Mouse (Mus musculus): ENCODE measurements around the gene Ets2. TPM values are rescaled to one million over a fixed set of nuclear protein-coding genes. Genes with fewer than 3 reads are reported as not detected.

Gene Ets2
- total and polyA plus RNA-seq, 3 experiments, result 47.2 to 70.6 (median 50.3) TPM

GRCm38 (mm10) chr16:95682431-95682892 lies 19.4 kb upstream of the Ets2 start:
- Histone ChIP-seq H3K27me3 (ENCODE audit: control insufficient read depth, insufficient read depth, low read length) (no peaks in the 10 kb centered on the region), H3K27ac (no peak overlapping the region), H3K79me2 (replicated peaks; ENCODE audit: control insufficient read depth, insufficient read depth, low read length) (no peaks in the 10 kb centered on the region), H3K4me1 (ENCODE audit: control insufficient read depth, insufficient read depth, low read length) (peaks cover 2% of the 10 kb centered on the region; the same call in 1 of the 2 replicates), H3K9ac (ENCODE audit: low read depth, low read length) (no peak overlapping the region), H3K36me3 (ENCODE audit: control insufficient read depth, insufficient read depth, low read length) (no peaks in the 10 kb centered on the region), H3K4me3 (no peak overlapping the region)
- TF ChIP-seq POLR2A (IDR thresholded peaks at IDR 0.05; ENCODE audit: insufficient read depth, low read depth, low read length), result no peak
- TF ChIP-seq EP300 (IDR thresholded peaks at IDR 0.05; ENCODE audit: insufficient read depth, low read depth, low read length), result 0 out of 2 replicates have a peak, but pooled peaks have one; percentile 32
- TF ChIP-seq CTCF (IDR thresholded peaks at IDR 0.05), result no peak
- intact Hi-C loops (cut with DNase I), result no loop called here
- DNase-seq, result peak in 1 of 2 experiments; percentile 29
- 70% methylated on average over 6 of the region's 6 CpGs for WGBS

GRCm38 (mm10) chr16:95685807-95686206 lies 16.1 kb upstream of the Ets2 start:
- Histone ChIP-seq H3K4me3 (no peak overlapping the region), H3K4me1 (ENCODE audit: control insufficient read depth, insufficient read depth, low read length) (peaks cover 2% of the 10 kb centered on the region; the same call in 1 of the 2 replicates), H3K36me3 (ENCODE audit: control insufficient read depth, insufficient read depth, low read length) (no peaks in the 10 kb centered on the region), H3K79me2 (replicated peaks; ENCODE audit: control insufficient read depth, insufficient read depth, low read length) (no peaks in the 10 kb centered on the region), H3K9ac (ENCODE audit: low read depth, low read length) (no peak overlapping the region), H3K27ac (no peak overlapping the region), H3K27me3 (ENCODE audit: control insufficient read depth, insufficient read depth, low read length) (no peaks in the 10 kb centered on the region)
- no peak for DNase-seq
- intact Hi-C loops (cut with DNase I), result no loop called here
- TF ChIP-seq CTCF (IDR thresholded peaks at IDR 0.05) (no peak), POLR2A (IDR thresholded peaks at IDR 0.05; ENCODE audit: insufficient read depth, low read depth, low read length) (no peak), EP300 (IDR thresholded peaks at IDR 0.05; ENCODE audit: insufficient read depth, low read depth, low read length) (no peak)
- 60% methylated on average over 2 of the region's 2 CpGs for WGBS

- Histone ChIP-seq H3K9ac (ENCODE audit: low read depth, low read length) (no peak overlapping the region), H3K27ac (no peak overlapping the region), H3K4me3 (no peak overlapping the region), H3K27me3 (ENCODE audit: control insufficient read depth, insufficient read depth, low read length) (no peaks in the 10 kb centered on the region), H3K4me1 (ENCODE audit: control insufficient read depth, insufficient read depth, low read length) (peaks cover 2% of the 10 kb centered on the region; the same call in 1 of the 2 replicates), H3K36me3 (ENCODE audit: control insufficient read depth, insufficient read depth, low read length) (no peaks in the 10 kb centered on the region), H3K79me2 (replicated peaks; ENCODE audit: control insufficient read depth, insufficient read depth, low read length) (no peaks in the 10 kb centered on the region)
- intact Hi-C loops (cut with DNase I), result no loop called here
- TF ChIP-seq CTCF (IDR thresholded peaks at IDR 0.05), result no peak
- TF ChIP-seq POLR2A (IDR thresholded peaks at IDR 0.05; ENCODE audit: insufficient read depth, low read depth, low read length), result no peak
- WGBS, result 85% methylated on average over 6 of the region's 6 CpGs
- no peak for DNase-seq
These were observed 15.6 kb upstream of the Ets2 start for GRCm38 (mm10) chr16:95686246-95686645.

- WGBS, result 85% methylated on average over 8 of the region's 8 CpGs
- intact Hi-C loops (cut with DNase I), result no loop called here
- no peaks in the 10 kb centered on the region for H3K27me3 ChIP-seq (ENCODE audit: control insufficient read depth, insufficient read depth, low read length)
These were observed 15.0 kb upstream of the Ets2 start for GRCm38 (mm10) chr16:95686901-95687300.

GRCm38 (mm10) chr16:95688010-95688409 lies 13.9 kb upstream of the Ets2 start:
- Histone ChIP-seq H3K27ac (no peak overlapping the region), H3K36me3 (ENCODE audit: control insufficient read depth, insufficient read depth, low read length) (no peaks in the 10 kb centered on the region), H3K79me2 (replicated peaks; ENCODE audit: control insufficient read depth, insufficient read depth, low read length) (no peaks in the 10 kb centered on the region), H3K9ac (ENCODE audit: low read depth, low read length) (no peak overlapping the region), H3K27me3 (ENCODE audit: control insufficient read depth, insufficient read depth, low read length) (no peaks in the 10 kb centered on the region), H3K4me3 (no peak overlapping the region), H3K4me1 (ENCODE audit: control insufficient read depth, insufficient read depth, low read length) (peaks cover 2% of the 10 kb centered on the region; the same call in 1 of the 2 replicates)
- intact Hi-C loops (cut with DNase I), result no loop called here
- TF ChIP-seq EP300 (IDR thresholded peaks at IDR 0.05; ENCODE audit: insufficient read depth, low read depth, low read length) (no peak), CTCF (IDR thresholded peaks at IDR 0.05) (0 out of 2 replicates have a peak, but pooled peaks have one; percentile 3), POLR2A (IDR thresholded peaks at IDR 0.05; ENCODE audit: insufficient read depth, low read depth, low read length) (no peak)
- DNase-seq, result no peak
- WGBS, result 85% methylated on average over 4 of the region's 4 CpGs

More at GRCm38 (mm10) chr16:95686901-95687300, 15.0 kb upstream of the Ets2 start:
- H3K4me3 ChIP-seq, result no peak overlapping the region
- H3K36me3 ChIP-seq (ENCODE audit: control insufficient read depth, insufficient read depth, low read length), result no peaks in the 10 kb centered on the region
- H3K4me1 ChIP-seq (ENCODE audit: control insufficient read depth, insufficient read depth, low read length), result peaks cover 2% of the 10 kb centered on the region; the same call in 1 of the 2 replicates
- H3K9ac ChIP-seq (ENCODE audit: low read depth, low read length), result no peak overlapping the region
- no peaks in the 10 kb centered on the region for H3K79me2 ChIP-seq (replicated peaks; ENCODE audit: control insufficient read depth, insufficient read depth, low read length)
- no peak overlapping the region for H3K27ac ChIP-seq
- DNase-seq, result no peak
- TF ChIP-seq CTCF (IDR thresholded peaks at IDR 0.05), result no peak
- no peak for TF ChIP-seq EP300 (IDR thresholded peaks at IDR 0.05; ENCODE audit: insufficient read depth, low read depth, low read length)
- no peak for TF ChIP-seq POLR2A (IDR thresholded peaks at IDR 0.05; ENCODE audit: insufficient read depth, low read depth, low read length)

- Histone ChIP-seq H3K27me3 (ENCODE audit: control insufficient read depth, insufficient read depth, low read length) (no peaks in the 10 kb centered on the region), H3K79me2 (replicated peaks; ENCODE audit: control insufficient read depth, insufficient read depth, low read length) (no peaks in the 10 kb centered on the region), H3K4me3 (no peak overlapping the region), H3K9ac (ENCODE audit: low read depth, low read length) (no peak overlapping the region), H3K36me3 (ENCODE audit: control insufficient read depth, insufficient read depth, low read length) (no peaks in the 10 kb centered on the region), H3K27ac (no peak overlapping the region), H3K4me1 (ENCODE audit: control insufficient read depth, insufficient read depth, low read length) (peaks cover 3% of the 10 kb centered on the region; the same call in 1 of the 2 replicates)
- no peak for DNase-seq
- 42% methylated on average over 6 of the region's 6 CpGs for WGBS
- TF ChIP-seq POLR2A (IDR thresholded peaks at IDR 0.05; ENCODE audit: insufficient read depth, low read depth, low read length), result no peak
- no peak for TF ChIP-seq CTCF (IDR thresholded peaks at IDR 0.05)
- no peak for TF ChIP-seq EP300 (IDR thresholded peaks at IDR 0.05; ENCODE audit: insufficient read depth, low read depth, low read length)
- intact Hi-C loops (cut with DNase I), result no loop called here
These were observed 5.3 kb upstream of the Ets2 start for GRCm38 (mm10) chr16:95696599-95696998.
